Comparison of ENCODE assay signal across 30 mouse cellular contexts in the genomic region with DNA sequence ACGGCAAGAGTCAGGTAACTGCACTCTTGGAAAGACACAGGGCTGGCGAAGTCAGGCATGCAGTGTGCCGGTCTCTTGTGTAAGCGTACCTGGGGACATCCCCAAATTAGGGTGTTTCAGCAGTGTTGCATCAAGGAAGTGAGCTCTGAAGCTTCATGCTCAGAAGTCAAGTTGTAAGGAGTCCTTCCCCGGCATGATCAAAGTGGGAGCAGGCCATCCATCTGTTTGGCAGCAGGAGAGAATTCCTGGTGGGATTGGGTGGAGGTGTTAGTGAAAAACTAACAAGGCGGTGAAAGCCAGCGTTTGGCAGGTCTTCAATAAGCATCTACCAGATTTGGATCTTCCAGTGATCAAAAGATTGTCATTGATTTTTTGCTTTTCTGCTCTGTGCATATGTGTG. TPM values are rescaled to one million over a fixed set of nuclear protein-coding genes. Genes with fewer than 3 reads are reported as not detected.
DNase-seq lines count a peak whose midpoint lies in the region; ATAC-seq and TF ChIP-seq lines count a peak whose summit lies in the region.
"Had no signal": no experiment of that assay in that cellular context is flagged by ENCODE, and none has a peak within 500 bp of the region (broad histone marks: within the 10 kb centered on the region; RNA-seq: fewer than 3 reads in every experiment).

No protein-coding gene starts in this region.

- no peak for TF ChIP-seq CTCF in brain, embryonic 14.5 days (IDR thresholded peaks at IDR 0.05; ENCODE audit: borderline replicate concordance, extremely low read depth, insufficient read depth, insufficient read length)

- no peaks in the 10 kb centered on the region for H3K27me3 ChIP-seq in forebrain, embryonic 15.5 days
- peaks cover 5% of the 10 kb centered on the region; the same call in 1 of the 2 replicates for H3K27me3 ChIP-seq in forebrain, embryonic 13.5 days
- no peaks in the 10 kb centered on the region for H3K27me3 ChIP-seq in limb, embryonic 14.5 days (ENCODE audit: control insufficient read depth, insufficient read depth, low read length)
- H3K27me3 ChIP-seq: embryonic facial prominence, embryonic 12.5 days; heart, embryonic 12.5 days; kidney, embryonic 15.5 days; liver, embryonic 15.5 days had no signal

- no peak for ATAC-seq in forebrain, embryonic 15.5 days (replicated peaks)
- ATAC-seq in forebrain, embryonic 13.5 days: no peak
- ATAC-seq in limb, embryonic 14.5 days (ENCODE audit: low FRiP score, low read depth): no peak
- no peak for ATAC-seq in inflammation-experienced regulatory T-cells, adult 6 months
- ATAC-seq: CD4-positive, CD25-positive, alpha-beta regulatory T cell, adult 4 months; forebrain, embryonic 16.5 days had no signal

- peak; percentile 13 for DNase-seq in right cerebral cortex, adult 18-20 months
- DNase-seq in right cerebral cortex, postnatal 10 days (ENCODE audit: low spot score in 2 of 2): no peak
- DNase-seq in brain, embryonic 14.5 days (ENCODE audit: low read depth): peak; percentile 53
- peak; percentile 17 for DNase-seq in limb, embryonic 14.5 days (ENCODE audit: low spot score)
- DNase-seq: adrenal gland, postnatal 25 days; cerebellum, adult 2 months; cerebellum, postnatal 14 days; gastrocnemius, postnatal 25 days; heart, adult 18-20 months; heart, postnatal 4 days; kidney, adult 11 months; kidney, postnatal 25 days; left cerebral cortex, postnatal 4 days; lung, embryonic 14.5 days; lung, postnatal 14 days; midbrain, embryonic 14.5 days; thymus, adult 2 months; thymus, postnatal 36 days had no signal

- no peak for TF ChIP-seq POLR2A in brain, embryonic 14.5 days (IDR thresholded peaks at IDR 0.05; ENCODE audit: borderline replicate concordance, extremely low read depth, insufficient read depth, insufficient read length, poor library complexity, severe bottlenecking)
- TF ChIP-seq POLR2A in limb, embryonic 14.5 days (IDR thresholded peaks at IDR 0.05; ENCODE audit: borderline replicate concordance, extremely low read depth, insufficient read depth, insufficient read length): no peak

- no peak overlapping the region for H3K9ac ChIP-seq in forebrain, embryonic 15.5 days (replicated peaks)
- no peak overlapping the region for H3K9ac ChIP-seq in forebrain, embryonic 13.5 days
- no peak overlapping the region for H3K9ac ChIP-seq in limb, embryonic 14.5 days (ENCODE audit: low read depth, low read length, severe bottlenecking)
- H3K9ac ChIP-seq: embryonic facial prominence, embryonic 12.5 days; heart, embryonic 12.5 days; hindbrain, embryonic 13.5 days; kidney, embryonic 15.5 days; liver, embryonic 15.5 days; lung, embryonic 14.5 days had no signal

- H3K36me3 ChIP-seq in forebrain, embryonic 15.5 days: no peaks in the 10 kb centered on the region
- no peaks in the 10 kb centered on the region for H3K36me3 ChIP-seq in forebrain, embryonic 13.5 days (ENCODE audit: poor library complexity, severe bottlenecking)
- H3K36me3 ChIP-seq in limb, embryonic 14.5 days (ENCODE audit: control insufficient read depth, insufficient read depth, low read length): no peaks in the 10 kb centered on the region
- H3K36me3 ChIP-seq: embryonic facial prominence, embryonic 12.5 days; heart, embryonic 12.5 days; hindbrain, embryonic 13.5 days; kidney, embryonic 15.5 days; liver, embryonic 15.5 days had no signal

- peak overlapping the region; percentile 3; the same call in 1 of the 2 replicates for H3K27ac ChIP-seq in forebrain, embryonic 15.5 days (replicated peaks)
- H3K27ac ChIP-seq in forebrain, embryonic 13.5 days: no peak overlapping the region; the same call in 1 of the 2 replicates
- no peak overlapping the region for H3K27ac ChIP-seq in limb, embryonic 14.5 days (replicated peaks; ENCODE audit: low read depth, low read length)
- H3K27ac ChIP-seq: embryonic facial prominence, embryonic 12.5 days; hindbrain, embryonic 13.5 days; kidney, embryonic 15.5 days; liver, embryonic 15.5 days; stomach, postnatal 0 days had no signal

- 78% methylated on average over 7 of the region's 7 CpGs for WGBS in forebrain, embryonic 15.5 days
- 76% methylated on average over 7 of the region's 7 CpGs for WGBS in forebrain, embryonic 13.5 days
- WGBS in limb, embryonic 14.5 days: 38% methylated on average over 7 of the region's 7 CpGs

- no peaks in the 10 kb centered on the region for H3K9me3 ChIP-seq in forebrain, embryonic 15.5 days
- no peaks in the 10 kb centered on the region for H3K9me3 ChIP-seq in forebrain, embryonic 13.5 days (replicated peaks)
- H3K9me3 ChIP-seq in limb, embryonic 14.5 days (ENCODE audit: control insufficient read depth, low read length): no peaks in the 10 kb centered on the region
- H3K9me3 ChIP-seq: embryonic facial prominence, embryonic 12.5 days; heart, embryonic 12.5 days; hindbrain, embryonic 13.5 days; kidney, embryonic 15.5 days; liver, embryonic 15.5 days had no signal

- 0 out of 2 replicates have a peak, but pooled peaks cover 2% of the 10 kb centered on the region for H3K4me1 ChIP-seq in forebrain, embryonic 15.5 days
- H3K4me1 ChIP-seq in forebrain, embryonic 13.5 days: no peaks in the 10 kb centered on the region
- H3K4me1 ChIP-seq in limb, embryonic 14.5 days (ENCODE audit: control insufficient read depth, insufficient read depth, low read length): no peaks in the 10 kb centered on the region
- H3K4me1 ChIP-seq: embryonic facial prominence, embryonic 12.5 days; heart, embryonic 12.5 days; hindbrain, embryonic 13.5 days; kidney, embryonic 15.5 days had no signal

- no peak overlapping the region for H3K4me2 ChIP-seq in forebrain, embryonic 15.5 days (replicated peaks)
- no peak overlapping the region for H3K4me2 ChIP-seq in forebrain, embryonic 13.5 days
- no peak overlapping the region for H3K4me2 ChIP-seq in limb, embryonic 14.5 days (replicated peaks; ENCODE audit: low read depth, low read length, severe bottlenecking)
- H3K4me2 ChIP-seq: embryonic facial prominence, embryonic 12.5 days; heart, embryonic 12.5 days; hindbrain, embryonic 13.5 days; kidney, embryonic 15.5 days; liver, embryonic 15.5 days; lung, embryonic 14.5 days had no signal

- no peak overlapping the region for H3K4me3 ChIP-seq in forebrain, embryonic 15.5 days
- H3K4me3 ChIP-seq in forebrain, embryonic 13.5 days: no peak overlapping the region
- H3K4me3 ChIP-seq in limb, embryonic 14.5 days (replicated peaks; ENCODE audit: low read length): no peak overlapping the region
- H3K4me3 ChIP-seq: embryonic facial prominence, embryonic 12.5 days; erythroblast, embryonic 14.5 days; heart, embryonic 12.5 days; hindbrain, embryonic 13.5 days; kidney, embryonic 15.5 days; liver, embryonic 15.5 days had no signal

RNA-seq across cellular contexts. Expression of a gene that starts 7.3 kb away (rescaled TPM):
- 5.7 and 7.1 TPM in 2 replicates for polyA plus RNA-seq in forebrain, embryonic 15.5 days (2015; fragmentation: Nextera tagmentation; extraction: Ambion mirVana)
- 7.1 and 7.3 TPM in 2 replicates for polyA plus RNA-seq in forebrain, embryonic 13.5 days (2015; fragmentation: Nextera tagmentation; extraction: Ambion mirVana)
- 9.3 and 10.4 TPM in 2 replicates for polyA plus RNA-seq in brain, embryonic 14.5 days (2012; rRNA removed)
- polyA plus RNA-seq in limb, embryonic 14.5 days (2012; rRNA removed): 4.8 and 6.1 TPM in 2 replicates
- 3.0 and 4.1 TPM in 2 replicates for polyA plus RNA-seq in limb, embryonic 14.5 days (2014; fragmentation: Nextera tagmentation; extraction: Ambion mirVana)
- under 1 TPM; 0.25 to 0.46 (median 0.35) TPM for polyA plus RNA-seq in inflammation-experienced regulatory T-cells, adult 6 months (2017; shearing (Covaris generic))

Comparison
In these comparisons a context has a peak if more than half of its experiments do, and no peak if none do; other contexts are left out.
1. DNase-seq: peak in right cerebral cortex, adult 18-20 months (single experiment), brain, embryonic 14.5 days (single experiment) and limb, embryonic 14.5 days (single experiment); none in right cerebral cortex, postnatal 10 days (0 of 2).